Mouse (Mus musculus): ENCODE measurements around the gene Nudt3.

Gene Nudt3

GRCm38 (mm10) chr17:27603036-27603435 lies 20.3 kb downstream of the Nudt3 start:
- DNase-seq (ENCODE audit: low spot score in 2 of 2) = no peak

- no peak for DNase-seq (ENCODE audit: low spot score in 2 of 2)
These were observed 22.4 kb downstream of the Nudt3 start for GRCm38 (mm10) chr17:27600869-27601268.

GRCm38 (mm10) chr17:27600286-27600685 lies 23.0 kb downstream of the Nudt3 start:
- no peak for DNase-seq (ENCODE audit: low spot score in 2 of 2)

- DNase-seq (ENCODE audit: low spot score in 2 of 2) = no peak
These were observed 26.7 kb downstream of the Nudt3 start for GRCm38 (mm10) chr17:27596376-27597190.

- no peak for DNase-seq (ENCODE audit: low spot score in 2 of 2)
These were observed 27.5 kb downstream of the Nudt3 start for GRCm38 (mm10) chr17:27595659-27596375.

- DNase-seq (ENCODE audit: low spot score in 2 of 2) = no peak
These were observed 30.8 kb downstream of the Nudt3 start for GRCm38 (mm10) chr17:27592565-27592910.

GRCm38 (mm10) chr17:27591826-27592564 lies 31.3 kb downstream of the Nudt3 start:
- DNase-seq (ENCODE audit: low spot score in 2 of 2) = no peak

- no peak for DNase-seq (ENCODE audit: low spot score in 2 of 2)
These were observed 35.1 kb downstream of the Nudt3 start for GRCm38 (mm10) chr17:27588231-27588630.

- peak; percentile 48 to 65 for DNase-seq (ENCODE audit: low spot score in 2 of 2)
These were observed 36.0 kb downstream of the Nudt3 start for GRCm38 (mm10) chr17:27587252-27587651.

- no peak for DNase-seq (ENCODE audit: low spot score in 2 of 2)
These were observed 36.6 kb downstream of the Nudt3 start for GRCm38 (mm10) chr17:27586661-27587060.

- DNase-seq (ENCODE audit: low spot score in 2 of 2) = no peak
These were observed 40.0 kb downstream of the Nudt3 start for GRCm38 (mm10) chr17:27583185-27583894.

GRCm38 (mm10) chr17:27580392-27581068 lies 42.8 kb downstream of the Nudt3 start:
- peak; percentile 48 to 54 for DNase-seq (ENCODE audit: low spot score in 2 of 2)

GRCm38 (mm10) chr17:27579816-27580215 lies 43.5 kb downstream of the Nudt3 start:
- DNase-seq (ENCODE audit: low spot score in 2 of 2) = no peak

- DNase-seq (ENCODE audit: low spot score in 2 of 2) = no peak
These were observed 44.8 kb downstream of the Nudt3 start for GRCm38 (mm10) chr17:27578487-27578886.

GRCm38 (mm10) chr17:27577468-27577867 lies 45.8 kb downstream of the Nudt3 start:
- DNase-seq (ENCODE audit: low spot score in 2 of 2) = no peak

- no peak for DNase-seq (ENCODE audit: low spot score in 2 of 2)
These were observed 47.2 kb downstream of the Nudt3 start for GRCm38 (mm10) chr17:27576056-27576455.

GRCm38 (mm10) chr17:27575116-27575776 lies 48.0 kb downstream of the Nudt3 start:
- DNase-seq (ENCODE audit: low spot score in 2 of 2) = no peak

GRCm38 (mm10) chr17:27574470-27575115 lies 48.7 kb downstream of the Nudt3 start:
- DNase-seq (ENCODE audit: low spot score in 2 of 2) = peak; percentile 53 to 57

- DNase-seq (ENCODE audit: low spot score in 2 of 2) = no peak
These were observed 49.4 kb downstream of the Nudt3 start for GRCm38 (mm10) chr17:27573772-27574320.

GRCm38 (mm10) chr17:27571315-27571714 lies 52.0 kb downstream of the Nudt3 start:
- no peak for DNase-seq (ENCODE audit: low spot score in 2 of 2)

Measured in right cerebral cortex, adult 2 months (tissue).